Mouse (Mus musculus) G1E (cell line): Measurements from ENCODE around the gene Cd302. TPM values are rescaled to one million over a fixed set of nuclear protein-coding genes. Genes with fewer than 3 reads are reported as not detected.

Experiments
- ATAC-seq: 2 replicates; pipeline ENCODE4 v1.8.0; 2016; ENCODE audit warnings: mild to moderate bottlenecking; ENCODE audit not compliant: insufficient number of reproducible peaks, poor library complexity, low FRiP score, severe bottlenecking; ENCODE audit errors: extremely low read depth
- DNase-seq: peaks from one replicate; pipeline ENCODE4 v3.0.0; 2012; ENCODE audit warnings: low spot score
- H3K27me3 ChIP-seq: 2 replicates; pipeline ENCODE4 v1.6.1; 2012; ENCODE audit warnings: mild to moderate bottlenecking, low read length, inconsistent platforms; ENCODE audit not compliant: insufficient read depth
- H3K36me3 ChIP-seq: replicated peaks from 2 replicates; pipeline ENCODE3; 2012; ENCODE audit warnings: mild to moderate bottlenecking, inconsistent platforms
- H3K4me1 ChIP-seq: 2 replicates; pipeline ENCODE4 v1.6.1; 2012; ENCODE audit warnings: low read depth, low read length, inconsistent platforms, mixed read lengths; ENCODE audit not compliant: insufficient read depth
- H3K4me3 ChIP-seq: 2 replicates; pipeline ENCODE4 v1.5.1; 2012; ENCODE audit warnings: low read depth, mild to moderate bottlenecking, inconsistent platforms, low read length, moderate library complexity, mixed read lengths
- H3K9me3 ChIP-seq: replicated peaks from 2 replicates; pipeline ENCODE4 v1.6.1; 2012; ENCODE audit warnings: inconsistent platforms
- CTCF ChIP-seq: IDR thresholded peaks from 2 replicates; pipeline ENCODE4 v1.5.1; 2012; ENCODE audit warnings: low read depth, low read length, inconsistent platforms, mixed read lengths
- GATA1 ChIP-seq: IDR thresholded peaks from 2 replicates; pipeline ENCODE4 v1.6.1; 2012; ENCODE audit warnings: borderline replicate concordance, low read length, inconsistent platforms, mixed read lengths
- GATA2 ChIP-seq: IDR thresholded peaks from 2 replicates; pipeline ENCODE4 v1.6.1; 2012; ENCODE audit warnings: low read depth, low read length, inconsistent platforms, borderline replicate concordance
- POLR2AphosphoS5 ChIP-seq: IDR thresholded peaks from 2 replicates; pipeline ENCODE4 v1.6.1; 2012; ENCODE audit warnings: low read depth, low read length, inconsistent platforms; ENCODE audit not compliant: insufficient replicate concordance
- TAL1 ChIP-seq: conservative IDR thresholded peaks from 2 replicates; pipeline ENCODE4 v1.6.1; 2012; ENCODE audit warnings: low read depth, low read length, inconsistent platforms, mixed read lengths
- polyA plus RNA-seq: library from polyadenylated mRNA; stranded (reverse); fragments of >175 nt; gene quantifications from 2 replicates; pipeline ENCODE4 v1.2.3, GENCODE M21; 2012
- total RNA-seq, 2 experiments: library from RNA; stranded (forward) in 1 of 2; stranded (reverse) in 1 of 2; fragments of 200-1000 nt in 1 of 2; fragments of >200 nt in 1 of 2; fragmentation: Nextera tagmentation in 1 of 2; gene quantifications; 2 replicates each; pipeline ENCODE4 v1.2.3; 2014 to 2017

The Cd302 gene
- total and polyA plus RNA-seq, 3 experiments, result not detected

DNA sequence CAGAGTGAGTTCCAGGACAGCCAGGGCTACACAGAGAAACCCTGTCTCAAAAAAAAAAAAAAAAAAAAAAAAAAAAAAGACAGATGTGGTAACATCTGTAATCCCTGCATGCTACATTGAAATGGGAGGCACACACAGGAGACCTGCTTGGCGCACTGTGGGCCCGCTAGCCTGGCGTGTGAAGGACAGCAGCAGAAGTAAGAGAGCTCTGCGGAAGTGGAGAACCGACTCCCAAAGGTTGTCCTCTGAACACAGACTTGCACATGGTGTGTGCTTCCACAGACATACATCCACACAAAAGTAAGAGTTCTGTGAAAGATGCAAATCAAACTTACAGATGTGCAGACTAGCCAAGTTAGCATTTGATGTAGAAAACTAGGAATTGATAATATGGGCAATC, 25.1 kb downstream of the Cd302 start:
- Histone ChIP-seq H3K9me3 (no peaks in the 10 kb centered on the region), H3K27me3 (no peaks in the 10 kb centered on the region), H3K4me3 (no peak overlapping the region), H3K36me3 (peaks cover 7% of the 10 kb centered on the region), H3K4me1 (no peaks in the 10 kb centered on the region)
- TF ChIP-seq CTCF, result no peak
- TF ChIP-seq GATA1, result no peak
- TF ChIP-seq TAL1, result no peak
- TF ChIP-seq POLR2AphosphoS5, result no peak
- TF ChIP-seq GATA2, result no peak
- no peak for ATAC-seq
- no peak for DNase-seq

DNA sequence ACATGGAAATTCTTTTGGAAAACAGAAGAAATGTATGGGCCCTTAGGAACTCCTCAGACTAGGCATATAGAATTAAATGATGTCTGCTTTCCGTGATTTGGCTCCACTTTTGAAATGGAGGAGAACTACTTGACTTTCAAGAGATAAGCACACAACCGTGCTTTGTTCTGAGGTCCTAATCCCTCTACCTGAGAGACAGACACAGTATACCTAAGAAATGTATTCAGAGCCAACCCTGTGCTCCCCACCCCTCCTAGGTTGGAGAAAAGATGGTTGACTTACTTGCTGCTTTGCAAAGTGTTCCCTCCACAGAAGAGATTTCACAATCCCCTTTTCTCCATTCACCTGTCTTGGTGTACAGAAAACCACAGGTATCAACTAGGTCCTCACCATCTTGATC, 27.5 kb downstream of the Cd302 start:
- Histone ChIP-seq H3K36me3 (peaks cover 16% of the 10 kb centered on the region), H3K4me3 (no peak overlapping the region), H3K9me3 (no peaks in the 10 kb centered on the region), H3K27me3 (no peaks in the 10 kb centered on the region), H3K4me1 (no peaks in the 10 kb centered on the region)
- TF ChIP-seq GATA2 (no peak), TAL1 (no peak), POLR2AphosphoS5 (no peak), GATA1 (no peak), CTCF (no peak)
- ATAC-seq (no peak), DNase-seq (no peak)

DNA sequence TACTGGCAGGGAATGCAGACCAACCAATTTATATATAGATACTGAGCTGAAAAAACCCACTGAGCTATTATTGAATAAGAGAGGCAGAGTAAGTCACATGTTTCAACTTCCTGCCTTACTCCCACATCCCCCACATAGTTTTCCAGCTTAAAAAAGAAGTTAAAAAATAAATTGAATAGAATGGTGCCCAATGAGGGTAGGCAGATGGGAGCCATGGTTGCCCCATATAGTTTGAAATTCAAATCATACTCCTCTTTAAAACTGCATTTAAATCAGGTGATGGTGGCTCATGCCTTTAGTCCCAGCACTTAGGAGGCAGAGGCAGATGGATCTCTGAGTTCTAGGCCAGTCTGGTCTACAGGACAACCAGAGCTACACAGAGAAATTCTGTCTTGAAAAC, 30.8 kb downstream of the Cd302 start:
- no peaks in the 10 kb centered on the region for H3K9me3 ChIP-seq
- DNase-seq (no peak), ATAC-seq (no peak)
- H3K4me3 ChIP-seq, result no peak overlapping the region
- H3K27me3 ChIP-seq, result no peaks in the 10 kb centered on the region
- peaks cover 43% of the 10 kb centered on the region for H3K36me3 ChIP-seq
- no peaks in the 10 kb centered on the region for H3K4me1 ChIP-seq
- TF ChIP-seq GATA1 (no peak), POLR2AphosphoS5 (no peak), TAL1 (no peak)

DNA sequence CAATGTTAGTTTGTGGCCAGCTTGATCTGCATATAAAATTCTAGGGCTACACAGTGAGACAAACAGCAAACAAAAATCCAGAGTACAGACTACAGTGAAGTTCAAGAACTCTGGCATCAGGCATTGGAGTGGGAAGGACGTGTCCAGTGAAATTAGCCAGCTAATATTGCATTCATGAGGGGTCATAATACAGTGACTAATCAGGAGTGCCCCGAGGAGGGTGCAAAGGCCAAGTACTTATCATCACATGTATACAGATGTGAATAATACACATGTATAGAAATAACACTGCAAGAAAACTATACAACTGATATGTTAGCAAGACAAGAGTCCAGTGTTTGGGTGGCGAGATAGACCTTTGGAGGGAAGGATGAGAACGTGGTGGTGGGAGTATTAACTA, 31.5 kb downstream of the Cd302 start:
- ATAC-seq (no peak), DNase-seq (no peak)
- TF ChIP-seq GATA1 (no peak), POLR2AphosphoS5 (no peak), CTCF (no peak)
- Histone ChIP-seq H3K36me3 (peaks cover 43% of the 10 kb centered on the region), H3K4me1 (no peaks in the 10 kb centered on the region), H3K27me3 (no peaks in the 10 kb centered on the region), H3K4me3 (no peak overlapping the region), H3K9me3 (no peaks in the 10 kb centered on the region)

DNA sequence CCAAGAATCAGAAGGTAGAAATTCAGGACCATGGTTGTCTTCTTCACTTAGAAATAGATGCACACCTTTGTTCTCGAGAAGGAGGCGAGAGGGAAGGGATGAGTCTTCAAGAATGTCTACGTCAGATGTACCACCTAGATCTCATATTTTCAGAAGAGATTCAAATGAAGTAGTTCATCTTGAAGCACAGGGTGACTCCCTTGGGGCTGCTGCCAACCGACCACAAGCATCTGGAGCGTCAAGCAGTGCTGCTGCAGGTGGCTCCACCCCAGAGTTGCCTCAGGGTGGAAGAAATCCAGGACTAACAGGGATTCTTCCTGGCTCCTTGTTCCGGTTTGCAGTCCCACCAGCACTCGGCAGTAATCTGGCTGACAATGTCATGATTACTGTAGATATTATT, 49.8 kb downstream of the Cd302 start:
- TF ChIP-seq GATA2 (no peak), GATA1 (no peak), TAL1 (no peak), POLR2AphosphoS5 (no peak), CTCF (no peak)
- ATAC-seq (no peak), DNase-seq (no peak)
- Histone ChIP-seq H3K4me1 (peaks cover 2% of the 10 kb centered on the region), H3K36me3 (peaks cover 85% of the 10 kb centered on the region), H3K9me3 (no peaks in the 10 kb centered on the region), H3K4me3 (no peak overlapping the region), H3K27me3 (no peaks in the 10 kb centered on the region)

DNA sequence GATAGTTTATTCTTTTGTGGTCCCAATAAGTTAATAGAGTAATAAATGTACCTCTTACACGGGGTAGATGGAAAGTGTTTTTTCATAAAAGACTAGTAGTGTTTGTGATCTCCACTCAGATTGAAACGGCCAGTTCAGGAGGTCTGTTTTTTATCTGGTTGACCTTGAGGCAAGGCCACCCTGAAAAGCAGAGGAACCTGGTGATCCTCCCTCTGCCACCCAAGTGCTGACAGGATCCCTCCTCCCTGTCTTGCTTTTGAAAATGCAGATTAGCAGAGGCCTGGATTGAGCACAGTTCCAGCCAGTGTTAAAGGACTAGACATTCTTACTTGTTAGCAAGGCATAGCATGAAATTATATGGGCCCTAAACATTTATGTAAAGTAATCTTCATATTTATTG, 51.1 kb downstream of the Cd302 start:
- peaks cover 11% of the 10 kb centered on the region for H3K4me1 ChIP-seq
- H3K4me3 ChIP-seq, result no peak overlapping the region
- peaks cover 77% of the 10 kb centered on the region for H3K36me3 ChIP-seq
- no peak for ATAC-seq
- DNase-seq, result no peak
- H3K9me3 ChIP-seq, result no peaks in the 10 kb centered on the region
- no peaks in the 10 kb centered on the region for H3K27me3 ChIP-seq
- TF ChIP-seq TAL1 (no peak), CTCF (no peak), GATA2 (no peak), POLR2AphosphoS5 (no peak), GATA1 (no peak)

DNA sequence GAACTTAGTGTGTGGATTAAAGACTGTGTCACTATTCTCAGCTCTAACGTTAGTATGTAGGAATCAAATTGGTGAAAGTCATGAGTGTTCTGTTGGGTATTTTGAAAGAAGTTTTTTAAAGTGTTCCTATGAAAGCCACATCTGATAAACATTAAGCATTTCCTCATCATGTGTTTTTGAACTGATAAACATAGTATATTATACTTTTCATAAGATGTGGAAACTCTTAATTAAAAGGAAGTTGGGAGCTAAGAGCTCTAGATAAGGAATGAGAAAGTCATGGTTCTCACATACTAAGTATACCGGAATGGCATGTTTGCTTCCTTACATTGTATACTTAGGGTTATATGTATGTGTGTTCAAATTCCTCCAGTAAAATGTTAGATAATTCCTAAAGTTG, 53.9 kb downstream of the Cd302 start:
- Histone ChIP-seq H3K9me3 (no peaks in the 10 kb centered on the region), H3K27me3 (no peaks in the 10 kb centered on the region), H3K4me1 (peaks cover 25% of the 10 kb centered on the region), H3K4me3 (no peak overlapping the region), H3K36me3 (peaks cover 64% of the 10 kb centered on the region)
- no peak for ATAC-seq
- DNase-seq, result no peak
- TF ChIP-seq GATA1, result no peak
- no peak for TF ChIP-seq POLR2AphosphoS5
- no peak for TF ChIP-seq TAL1
- no peak for TF ChIP-seq GATA2
- TF ChIP-seq CTCF, result no peak
